Mouse (Mus musculus) forebrain, embryonic 14.5 days (tissue): ENCODE measurements around the gene Cmklr1. TPM values are rescaled to one million over a fixed set of nuclear protein-coding genes. Genes with fewer than 3 reads are reported as not detected.

Experiments used
- ATAC-seq: fragments of 200-750 bp; cut with Nextera tagmentation; 2 replicates; pipeline ENCODE4 v1.8.0; 2017; ENCODE audit warnings: mild to moderate bottlenecking, moderate library complexity
- DNase-seq: peaks from one replicate; pipeline ENCODE4 v3.0.0-alpha.2; 2015; ENCODE audit warnings: low spot score
- H3K27ac ChIP-seq: fragments of 300-500 bp; sonication (generic); 2 replicates; pipeline ENCODE4 v1.5.1; 2014; ENCODE audit warnings: low read depth, mild to moderate bottlenecking, control low read depth, low read length, moderate library complexity
- H3K27me3 ChIP-seq: fragments of 300-500 bp; sonication (generic); replicated peaks from 2 replicates; pipeline ENCODE4 v1.6.1; 2014; ENCODE audit warnings: low read length, control low read depth, mixed read lengths; ENCODE audit not compliant: control insufficient read depth, insufficient read depth
- H3K36me3 ChIP-seq: fragments of 300-500 bp; sonication (generic); 2 replicates; pipeline ENCODE4 v1.6.1; 2014; ENCODE audit warnings: low read length, control low read depth; ENCODE audit not compliant: control insufficient read depth, insufficient read depth
- H3K4me1 ChIP-seq: fragments of 300-500 bp; sonication (generic); 2 replicates; pipeline ENCODE4 v1.6.1; 2014; ENCODE audit warnings: antibody characterized with exemption, low read length, control low read depth; ENCODE audit not compliant: control insufficient read depth, insufficient read depth
- H3K4me2 ChIP-seq: fragments of 300-500 bp; sonication (generic); 2 replicates; pipeline ENCODE4 v1.6.1; 2014; ENCODE audit warnings: mild to moderate bottlenecking, control low read depth, low read length
- H3K4me3 ChIP-seq: fragments of 300-500 bp; sonication (generic); 2 replicates; pipeline ENCODE4 v1.5.1; 2014; ENCODE audit warnings: low read depth, low read length, control low read depth
- H3K9ac ChIP-seq: fragments of 300-500 bp; sonication (generic); 2 replicates; pipeline ENCODE4 v1.6.1; 2014; ENCODE audit warnings: mild to moderate bottlenecking, low read length, control low read depth, moderate library complexity
- H3K9me3 ChIP-seq: fragments of 300-500 bp; sonication (generic); replicated peaks from 2 replicates; pipeline ENCODE4 v1.6.1; 2016; ENCODE audit warnings: low read length, control low read depth, mixed read lengths; ENCODE audit not compliant: control insufficient read depth
- WGBS: fragments of 180-500 bp; shearing (Covaris S2); extraction: QIAGEN DNeasy Blood & Tissue Kit; methylation state at CpG from one replicate; pipeline ENCODE4 v1.1.7; 2014; 5-methylcytosine and 5-hydroxymethylcytosine counted together
- polyA plus RNA-seq: library from polyadenylated mRNA; unstranded; fragments of >200 nt; fragmentation: Nextera tagmentation; extraction: Ambion mirVana; gene quantifications from 2 replicates; pipeline ENCODE4 v1.2.1, GENCODE M21; 2014

Gene Cmklr1
- polyA plus RNA-seq, 1 experiment from 2014 or later, result 1.6 TPM

GRCm38 (mm10) chr5:113620130-113620716 is 30.0 kb downstream of the Cmklr1 start:
- Histone ChIP-seq H3K27ac (no peak overlapping the region), H3K27me3 (no peaks in the 10 kb centered on the region), H3K9ac (no peak overlapping the region), H3K4me1 (no peaks in the 10 kb centered on the region), H3K9me3 (no peaks in the 10 kb centered on the region), H3K4me2 (no peak overlapping the region), H3K36me3 (no peaks in the 10 kb centered on the region), H3K4me3 (no peak overlapping the region)
- 77% methylated on average over 16 of the region's 16 CpGs for WGBS
- DNase-seq (no peak), ATAC-seq (no peak)

GRCm38 (mm10) chr5:113619151-113619550 is 31.1 kb downstream of the Cmklr1 start:
- Histone ChIP-seq H3K4me3 (no peak overlapping the region), H3K9me3 (no peaks in the 10 kb centered on the region), H3K27me3 (no peaks in the 10 kb centered on the region), H3K4me1 (no peaks in the 10 kb centered on the region), H3K9ac (no peak overlapping the region), H3K27ac (no peak overlapping the region), H3K36me3 (no peaks in the 10 kb centered on the region), H3K4me2 (no peak overlapping the region)
- 86% methylated on average over 1 of the region's 1 CpGs for WGBS
- ATAC-seq (no peak), DNase-seq (no peak)

GRCm38 (mm10) chr5:113618716-113619115 is 31.5 kb downstream of the Cmklr1 start:
- H3K4me1 ChIP-seq, result no peaks in the 10 kb centered on the region
- no peaks in the 10 kb centered on the region for H3K9me3 ChIP-seq
- no peaks in the 10 kb centered on the region for H3K36me3 ChIP-seq
- H3K4me3 ChIP-seq, result no peak overlapping the region
- H3K9ac ChIP-seq, result no peak overlapping the region
- WGBS, result 83% methylated on average over 4 of the region's 4 CpGs
- H3K27me3 ChIP-seq, result no peaks in the 10 kb centered on the region
- DNase-seq, result no peak
- no peak overlapping the region for H3K4me2 ChIP-seq
- ATAC-seq, result no peak
- H3K27ac ChIP-seq, result no peak overlapping the region

GRCm38 (mm10) chr5:113611771-113612233 is 38.4 kb downstream of the Cmklr1 start:
- ATAC-seq (no peak), DNase-seq (no peak)

GRCm38 (mm10) chr5:113611131-113611530 is 39.1 kb downstream of the Cmklr1 start:
- no peak overlapping the region for H3K4me3 ChIP-seq
- no peak overlapping the region for H3K27ac ChIP-seq
- 70% methylated on average over 6 of the region's 6 CpGs for WGBS
- H3K9ac ChIP-seq, result no peak overlapping the region
- H3K36me3 ChIP-seq, result no peaks in the 10 kb centered on the region
- no peak overlapping the region for H3K4me2 ChIP-seq
- H3K27me3 ChIP-seq, result no peaks in the 10 kb centered on the region
- DNase-seq, result no peak
- H3K9me3 ChIP-seq, result no peaks in the 10 kb centered on the region
- ATAC-seq, result no peak
- peaks cover 2% of the 10 kb centered on the region; the same call in 1 of the 2 replicates for H3K4me1 ChIP-seq

More at GRCm38 (mm10) chr5:113611771-113612233, 38.4 kb downstream of the Cmklr1 start:
- H3K4me1 ChIP-seq, result peaks cover 2% of the 10 kb centered on the region; the same call in 1 of the 2 replicates
- H3K9me3 ChIP-seq, result no peaks in the 10 kb centered on the region
- no peak overlapping the region for H3K9ac ChIP-seq
- H3K27ac ChIP-seq, result no peak overlapping the region
- WGBS, result 81% methylated on average over 12 of the region's 12 CpGs
- H3K27me3 ChIP-seq, result no peaks in the 10 kb centered on the region
- H3K4me2 ChIP-seq, result no peak overlapping the region
- H3K36me3 ChIP-seq, result no peaks in the 10 kb centered on the region
- no peak overlapping the region for H3K4me3 ChIP-seq

- H3K9ac ChIP-seq, result no peak overlapping the region
- H3K4me2 ChIP-seq, result no peak overlapping the region
- peaks cover 2% of the 10 kb centered on the region; the same call in 1 of the 2 replicates for H3K4me1 ChIP-seq
- H3K9me3 ChIP-seq, result no peaks in the 10 kb centered on the region
- H3K36me3 ChIP-seq, result no peaks in the 10 kb centered on the region
- no peak for DNase-seq
- H3K4me3 ChIP-seq, result no peak overlapping the region
- ATAC-seq, result no peak
- H3K27ac ChIP-seq, result no peak overlapping the region
- WGBS, result 64% methylated on average over 6 of the region's 6 CpGs
- no peaks in the 10 kb centered on the region for H3K27me3 ChIP-seq
Observed at GRCm38 (mm10) chr5:113610490-113610889, 39.7 kb downstream of the Cmklr1 start.

- no peaks in the 10 kb centered on the region for H3K9me3 ChIP-seq
- no peak overlapping the region for H3K27ac ChIP-seq
- H3K4me1 ChIP-seq, result peaks cover 2% of the 10 kb centered on the region; the same call in 1 of the 2 replicates
- no peak overlapping the region for H3K4me3 ChIP-seq
- ATAC-seq, result no peak
- no peak for DNase-seq
- no peak overlapping the region for H3K9ac ChIP-seq
- no peak overlapping the region for H3K4me2 ChIP-seq
- no peaks in the 10 kb centered on the region for H3K27me3 ChIP-seq
- H3K36me3 ChIP-seq, result no peaks in the 10 kb centered on the region
- 77% methylated on average over 5 of the region's 5 CpGs for WGBS
Observed at GRCm38 (mm10) chr5:113609891-113610290, 40.3 kb downstream of the Cmklr1 start.

- Histone ChIP-seq H3K4me1 (peaks cover 2% of the 10 kb centered on the region; the same call in 1 of the 2 replicates), H3K9me3 (no peaks in the 10 kb centered on the region), H3K4me2 (no peak overlapping the region), H3K27ac (no peak overlapping the region), H3K27me3 (no peaks in the 10 kb centered on the region), H3K9ac (no peak overlapping the region), H3K36me3 (no peaks in the 10 kb centered on the region), H3K4me3 (no peak overlapping the region)
- WGBS, result 82% methylated on average over 8 of the region's 8 CpGs
- ATAC-seq, result no peak
- DNase-seq, result no peak
Observed at GRCm38 (mm10) chr5:113608511-113608910, 41.7 kb downstream of the Cmklr1 start.

- peaks cover 2% of the 10 kb centered on the region; the same call in 1 of the 2 replicates for H3K4me1 ChIP-seq
- no peak for ATAC-seq
- H3K4me2 ChIP-seq, result no peak overlapping the region
- no peak for DNase-seq
- H3K36me3 ChIP-seq, result no peaks in the 10 kb centered on the region
- H3K27ac ChIP-seq, result no peak overlapping the region
- WGBS, result 27% methylated on average over 13 of the region's 13 CpGs
- no peaks in the 10 kb centered on the region for H3K9me3 ChIP-seq
- H3K9ac ChIP-seq, result peak overlapping the region; percentile 10; the same call in 1 of the 2 replicates
- H3K4me3 ChIP-seq, result no peak overlapping the region
- H3K27me3 ChIP-seq, result no peaks in the 10 kb centered on the region
Observed at GRCm38 (mm10) chr5:113607941-113608431, 42.2 kb downstream of the Cmklr1 start.
